Mouse (Mus musculus): ENCODE data around the gene Pax4.

DNA sequence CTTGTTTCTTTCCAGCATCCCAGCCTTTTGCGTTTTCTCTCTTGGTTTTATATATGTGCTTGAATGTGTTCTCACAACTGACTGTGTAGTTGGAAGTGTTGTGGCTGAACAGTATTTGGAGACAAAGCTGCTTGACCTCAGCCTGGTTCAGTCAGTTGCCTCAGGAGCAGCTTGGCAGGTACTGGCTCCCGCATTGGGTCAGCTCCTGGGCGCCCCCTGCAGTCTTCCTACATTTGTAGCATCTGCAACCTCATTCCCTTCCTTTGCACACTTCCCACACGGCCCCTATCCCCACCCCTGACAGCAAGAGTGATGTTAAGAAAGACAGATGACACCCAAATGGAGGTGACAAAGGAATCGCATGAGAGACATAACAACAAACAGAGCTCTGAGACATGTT is 11.4 kb upstream of the Pax4 start:
- TF ChIP-seq CTCF (IDR thresholded peaks at IDR 0.05; ENCODE audit: control insufficient read depth, insufficient read depth, insufficient replicate concordance, low read depth, low read length) = peak; percentile 56; the same call in 1 of the 2 replicates
- no peak for TF ChIP-seq POLR2A (IDR thresholded peaks at IDR 0.05; ENCODE audit: control insufficient read depth, low read depth, low read length)

Measured in testis, adult 2 months (tissue).